Mouse (Mus musculus) stomach, adult 2 months (tissue): Measurements from ENCODE around the gene Gm21440. TPM values are rescaled to one million over a fixed set of nuclear protein-coding genes. Genes with fewer than 3 reads are reported as not detected.

Experiments used
- polyA plus RNA-seq: library from polyadenylated mRNA; depleted of rRNA; stranded (reverse); fragments of >200 nt; gene quantifications from 2 replicates; pipeline ENCODE4 v1.2.3, GENCODE M21; 2012; rRNA removed

Gm21440 gene
- polyA plus RNA-seq: not detected in 2 replicates

DNA sequence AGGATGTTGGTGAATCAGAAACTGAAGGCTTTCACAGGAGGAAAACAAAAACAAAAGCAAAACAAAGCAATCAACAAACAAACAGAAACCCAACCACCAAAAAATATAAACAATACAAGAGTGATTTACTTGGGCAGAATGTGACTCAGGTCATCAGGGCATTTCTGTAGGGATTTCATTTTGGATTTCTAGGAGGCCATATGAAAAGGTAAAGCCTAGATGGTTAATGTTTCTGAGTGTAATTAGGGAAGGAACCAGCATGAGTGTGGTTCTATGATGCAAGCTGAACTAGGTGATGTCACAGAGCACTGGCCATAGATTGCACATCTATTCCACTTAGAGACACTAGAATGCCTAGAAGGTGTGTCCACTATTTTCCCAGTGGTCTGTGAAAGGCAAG lies at the start of gene Gm21440, which contains the start of gene Gm21454:
Gene Gm21440, plus strand, starts transcription at position 301 of the 400 bp plus-strand sequence.
Gene Gm21454, plus strand, starts transcription at position 352 of the 400 bp plus-strand sequence.

DNA sequence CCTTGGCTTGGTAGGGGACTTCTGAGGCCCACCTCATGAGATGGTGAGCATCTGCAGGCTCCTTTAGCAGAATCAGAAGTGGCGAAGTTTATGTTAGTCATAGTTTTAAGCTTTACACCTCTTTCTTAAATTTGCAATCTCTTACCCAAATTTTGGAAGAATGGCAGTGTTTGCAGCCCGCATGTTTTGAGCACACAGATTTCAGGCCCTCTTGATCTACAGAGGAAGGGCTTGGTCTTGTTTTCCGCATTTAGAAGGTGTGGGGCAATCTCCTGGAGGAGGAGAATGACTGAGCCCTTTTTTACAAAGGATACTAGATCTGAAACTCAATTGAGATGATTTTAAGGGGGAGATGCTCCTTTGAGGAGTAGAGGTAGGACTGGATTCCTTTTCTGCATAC lies 28.4 kb upstream of the Gm21440 start, which contains the start of gene Gm21828:
Gene Gm21828, minus strand, starts transcription at position 101 of the 400 bp plus-strand sequence.

Other genes with a start within 250 kb of the Gm21440 start
- gene Gm20807, start 209.5 kb upstream of the Gm21440 start, polyA plus RNA-seq: not detected in 2 replicates
- gene Gm21891, start 118.9 kb upstream of the Gm21440 start, polyA plus RNA-seq: not detected in 2 replicates
- not detected in 2 replicates for gene Gm21425, start 90.4 kb upstream of the Gm21440 start, polyA plus RNA-seq
- gene Gm21828, start 28.5 kb upstream of the Gm21440 start, polyA plus RNA-seq: not detected in 2 replicates
- not detected in 2 replicates for gene Gm21454, start 51 bp downstream of the Gm21440 start, polyA plus RNA-seq
- gene Gm21725, start 96.7 kb downstream of the Gm21440 start, polyA plus RNA-seq: not detected in 2 replicates
- gene Gm21866, start 213.2 kb downstream of the Gm21440 start, polyA plus RNA-seq: not detected in 2 replicates
- gene Gm20773, start 241.6 kb downstream of the Gm21440 start, polyA plus RNA-seq: not detected in 2 replicates